Mouse (Mus musculus): Measurements from ENCODE around the gene Sox18.

Gene Sox18

DNA sequence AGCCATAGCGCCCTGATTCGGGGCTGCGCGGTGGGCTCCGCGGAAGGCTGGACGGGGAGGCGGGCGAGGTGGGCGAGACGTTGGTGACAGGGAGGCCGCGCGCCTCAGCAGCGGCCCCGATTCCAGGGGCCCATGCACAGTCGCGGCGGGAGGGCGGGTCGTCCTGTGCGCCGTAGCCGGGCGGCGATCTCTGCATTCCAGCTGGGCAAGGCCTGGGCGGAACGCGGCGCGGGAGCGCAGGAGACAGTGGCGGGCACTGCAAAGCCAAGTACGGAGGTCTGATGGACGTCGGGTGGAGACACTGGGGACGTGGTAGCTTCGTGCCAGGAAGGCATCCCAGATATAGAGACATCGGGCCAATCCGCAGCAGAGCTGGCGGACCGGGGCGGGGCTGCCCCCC lies at the start of gene Sox18:
TSS of gene Sox18 (minus strand) at position 315 of the 400 bp plus-strand sequence.
- DNase-seq (ENCODE audit: low read depth, low spot score), result no peak

DNA sequence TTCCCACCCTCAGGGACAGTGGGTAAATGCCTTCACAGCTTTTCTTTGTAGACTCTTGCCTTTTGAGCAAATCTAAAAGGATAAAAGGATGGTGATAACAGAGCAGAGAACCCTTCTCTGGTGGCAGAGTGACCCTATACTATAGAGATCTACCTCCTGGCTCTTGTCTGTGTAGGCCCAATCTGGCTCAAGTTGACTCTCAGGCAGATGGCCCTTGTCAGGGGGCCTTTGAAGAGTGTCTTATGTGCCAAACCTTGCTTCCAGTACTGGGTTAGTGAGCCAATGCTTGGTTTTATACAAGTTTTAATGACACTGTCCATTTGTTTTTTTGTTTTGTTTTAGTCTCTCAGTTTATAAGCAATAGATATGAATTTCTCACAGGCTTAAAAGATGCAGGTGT lies 49.8 kb upstream of the Sox18 start:
- DNase-seq (ENCODE audit: low read depth, low spot score), result no peak

GRCm38 (mm10) chr2:181720061-181720460 lies 48.6 kb upstream of the Sox18 start:
- DNase-seq (ENCODE audit: low read depth, low spot score), result no peak

DNA sequence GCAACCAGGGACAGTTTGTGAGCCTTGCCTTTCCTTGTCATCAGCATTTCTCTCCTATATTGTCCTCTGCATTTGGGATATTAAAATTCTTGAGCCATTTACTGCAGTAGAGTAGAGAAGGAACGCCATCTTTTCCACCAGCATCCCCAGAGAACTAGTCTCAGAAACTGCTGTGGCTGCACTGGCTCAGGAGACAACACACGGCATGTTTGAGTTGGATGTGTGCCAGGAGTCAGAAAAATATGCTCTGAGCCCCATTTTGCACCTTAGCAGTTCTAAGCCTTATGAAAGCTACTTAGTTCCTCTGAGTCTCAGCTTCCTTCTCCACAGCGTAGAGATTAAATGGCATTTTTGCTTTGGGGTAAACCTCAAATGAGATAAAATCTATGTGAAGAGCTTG lies 45.6 kb upstream of the Sox18 start:
- DNase-seq (ENCODE audit: low read depth, low spot score), result no peak

GRCm38 (mm10) chr2:181715382-181715781 lies 43.9 kb upstream of the Sox18 start:
- DNase-seq (ENCODE audit: low read depth, low spot score), result no peak

DNA sequence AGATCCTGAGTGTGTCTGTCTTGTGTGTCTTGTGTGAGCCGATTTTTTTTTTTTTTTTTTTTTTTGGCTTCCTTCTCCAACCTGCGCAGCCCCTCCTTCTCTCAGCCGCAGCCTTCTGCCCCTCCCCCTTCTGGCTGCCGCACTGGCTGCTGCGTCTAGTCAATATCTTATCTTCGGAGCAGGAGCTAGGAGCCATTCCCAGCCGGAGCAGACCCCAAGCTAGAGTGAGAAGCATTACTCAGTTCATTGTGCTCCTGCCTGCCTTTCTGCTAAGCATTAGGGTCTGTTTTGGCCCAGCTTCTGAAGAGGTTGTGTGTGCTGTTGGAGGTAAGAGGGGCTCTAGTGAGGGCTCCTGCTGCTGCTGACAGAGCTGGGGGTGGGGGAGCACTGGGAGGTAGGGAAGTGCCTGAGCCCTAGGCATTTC lies 43.5 kb upstream of the Sox18 start, which contains the start of gene Oprl1:
TSS of gene Oprl1 (plus strand) at position 114 of the 424 bp plus-strand sequence.
- DNase-seq (ENCODE audit: low read depth, low spot score), result peak; percentile 26

DNA sequence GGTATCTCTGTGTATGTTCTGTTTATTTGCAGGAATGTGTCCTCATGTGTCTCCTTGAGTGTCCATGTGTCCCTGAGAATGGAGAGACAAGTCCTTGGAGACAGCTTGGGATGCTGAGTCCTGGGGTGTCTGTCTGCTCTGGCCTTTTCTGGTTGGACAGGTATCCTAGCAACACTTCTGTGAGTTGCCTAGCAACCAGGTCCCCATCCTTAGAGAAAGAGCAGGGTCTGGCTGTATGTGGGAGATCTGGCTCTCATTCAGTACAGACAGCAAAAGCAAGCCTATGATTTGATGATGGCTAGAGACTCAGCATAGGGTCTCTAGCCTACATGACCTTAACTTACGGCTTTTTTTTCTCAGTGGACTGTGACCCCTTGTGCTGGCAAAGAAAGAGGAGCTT lies 42.3 kb upstream of the Sox18 start:
- peak; percentile 15 for DNase-seq (ENCODE audit: low read depth, low spot score)

DNA sequence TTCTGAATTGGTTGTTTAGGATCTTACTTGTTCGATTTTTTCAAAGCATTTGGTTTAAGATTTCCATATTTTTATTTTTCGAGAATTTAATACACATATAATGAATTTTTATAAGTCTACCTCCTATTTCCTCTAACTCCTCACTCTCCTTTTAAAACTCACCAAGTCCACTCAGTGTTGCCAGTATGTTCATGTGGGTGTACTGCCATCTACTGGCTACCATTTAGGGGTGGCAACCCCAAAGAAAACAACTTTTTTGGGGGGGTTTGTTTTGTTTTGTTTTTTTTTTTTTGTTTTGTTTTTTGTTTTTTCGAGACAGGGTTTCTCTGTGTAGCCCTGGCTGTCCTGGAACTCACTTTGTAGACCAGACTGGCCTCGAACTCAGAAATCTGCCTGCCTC lies 35.2 kb upstream of the Sox18 start:
- no peak for DNase-seq (ENCODE audit: low read depth, low spot score)

DNA sequence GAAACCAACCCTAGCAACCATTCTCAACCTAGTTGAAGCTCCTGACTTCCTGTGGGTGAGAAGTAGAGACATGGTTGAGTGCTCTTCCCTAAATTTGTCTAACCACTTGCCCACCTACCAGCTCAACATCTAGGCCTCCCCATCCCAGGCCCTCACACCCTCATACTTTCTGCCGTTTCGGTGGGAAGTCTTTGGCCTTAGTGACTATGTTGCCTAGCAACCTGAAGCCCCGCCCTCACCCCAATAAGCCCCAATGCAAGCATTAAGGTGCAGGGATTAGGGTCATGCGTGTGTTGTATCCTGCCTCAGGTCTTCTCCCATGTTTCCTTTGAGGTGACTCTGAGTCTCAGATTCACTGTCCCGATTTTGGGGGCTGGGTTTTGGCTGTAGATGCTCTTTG lies 26.8 kb upstream of the Sox18 start, which contains the start of gene Lkaaear1:
TSS of gene Lkaaear1 (minus strand) at position 202 of the 400 bp plus-strand sequence.
- DNase-seq (ENCODE audit: low read depth, low spot score), result no peak

GRCm38 (mm10) chr2:181696801-181697420 lies 25.5 kb upstream of the Sox18 start:
- DNase-seq (ENCODE audit: low read depth, low spot score), result no peak

- no peak for DNase-seq (ENCODE audit: low read depth, low spot score)
Measured at GRCm38 (mm10) chr2:181695776-181696175, 24.3 kb upstream of the Sox18 start.

DNA sequence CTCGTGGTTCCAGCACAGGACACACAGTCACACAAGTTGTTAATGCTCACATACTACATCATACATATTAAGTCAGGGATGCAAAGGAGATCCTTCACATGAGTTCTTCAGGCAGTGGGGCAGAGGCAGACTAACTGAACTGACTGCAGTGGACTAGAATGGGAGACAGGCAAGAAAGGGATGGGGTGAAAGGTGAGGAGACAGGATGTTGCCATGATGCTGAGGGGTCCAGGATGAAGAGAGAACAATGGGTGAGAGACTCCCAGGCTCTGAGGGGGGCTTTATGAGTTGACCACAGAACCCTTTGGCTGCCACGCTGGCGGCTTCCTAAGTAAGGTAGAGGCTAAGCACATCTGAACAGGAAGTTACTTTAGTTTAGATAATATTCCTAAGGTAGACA lies 23.1 kb upstream of the Sox18 start:
- DNase-seq (ENCODE audit: low read depth, low spot score), result no peak

DNA sequence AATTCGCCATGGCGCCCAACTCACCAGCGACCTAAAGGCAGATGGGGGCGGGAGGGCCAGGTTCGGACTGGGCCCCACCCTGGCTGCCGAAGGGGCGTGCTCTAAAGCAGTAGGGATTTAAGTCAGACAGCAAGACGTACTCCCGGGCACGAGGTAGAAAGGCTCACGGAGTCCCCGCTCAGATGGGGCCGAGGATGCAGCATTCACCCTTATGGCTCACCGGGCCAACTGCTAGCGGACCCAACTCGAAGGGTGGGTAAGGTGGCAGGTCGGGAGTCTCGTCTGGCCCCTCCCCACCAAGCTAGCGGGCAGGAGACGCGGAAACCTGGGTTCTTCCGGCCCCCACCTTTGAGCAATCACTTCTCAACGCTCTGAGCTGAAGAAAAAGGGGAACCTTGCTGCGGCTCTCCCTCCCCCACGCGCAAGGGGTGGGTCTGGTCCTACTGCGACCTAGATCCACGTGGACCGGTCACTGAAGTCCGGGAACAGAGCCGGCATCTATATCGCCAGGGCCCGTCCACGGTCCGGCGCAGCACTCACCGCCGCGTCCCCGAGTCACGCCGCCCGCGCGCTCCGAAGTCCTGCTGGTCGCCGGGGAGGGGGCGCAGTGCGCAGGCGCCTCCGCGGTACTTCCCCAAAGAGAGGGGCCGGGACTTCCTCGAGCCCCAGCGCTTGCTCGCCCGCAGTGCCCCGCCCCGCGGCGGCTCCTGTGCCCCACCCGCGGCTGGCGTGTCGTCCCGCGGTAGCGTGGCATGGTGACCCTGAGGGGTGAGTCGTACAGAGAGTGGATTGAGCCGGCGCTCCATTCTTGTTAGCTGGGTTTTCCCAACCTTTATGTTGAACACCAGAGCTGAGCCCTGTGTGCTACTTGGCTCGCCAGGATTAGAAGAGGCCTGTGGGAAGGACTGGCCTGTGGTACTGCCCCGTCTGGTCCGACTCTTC lies 22.2 kb upstream of the Sox18 start, which contains the start of gene Rgs19:
TSS of gene Rgs19 (minus strand) at position 639 of the 942 bp plus-strand sequence.
- DNase-seq (ENCODE audit: low read depth, low spot score), result peak; percentile 80

DNA sequence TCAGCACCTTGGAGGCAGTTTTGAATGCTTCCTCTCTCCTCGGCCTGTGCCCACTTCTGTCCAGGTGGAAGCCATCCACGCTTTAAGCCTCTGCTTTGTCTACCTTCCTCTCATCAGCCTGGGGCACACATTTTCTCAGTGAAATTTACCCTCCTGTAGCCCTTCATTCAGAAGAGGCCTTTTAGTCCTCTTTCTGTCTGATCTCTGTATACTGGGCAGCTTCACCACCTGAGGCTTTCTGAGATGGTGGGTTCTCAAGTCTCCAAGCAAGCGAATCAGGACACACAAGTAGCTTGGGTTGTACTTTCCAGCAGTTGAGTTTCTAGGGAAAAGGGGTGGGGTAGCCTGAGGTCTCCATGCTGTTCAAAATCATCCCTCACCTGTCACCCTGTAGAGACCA lies 20.9 kb upstream of the Sox18 start:
- no peak for DNase-seq (ENCODE audit: low read depth, low spot score)

GRCm38 (mm10) chr2:181691571-181691970 lies 20.1 kb upstream of the Sox18 start:
- DNase-seq (ENCODE audit: low read depth, low spot score), result no peak

GRCm38 (mm10) chr2:181691083-181691482 lies 19.6 kb upstream of the Sox18 start:
- no peak for DNase-seq (ENCODE audit: low read depth, low spot score)

GRCm38 (mm10) chr2:181689466-181690160 lies 18.2 kb upstream of the Sox18 start:
- DNase-seq (ENCODE audit: low read depth, low spot score), result no peak

DNA sequence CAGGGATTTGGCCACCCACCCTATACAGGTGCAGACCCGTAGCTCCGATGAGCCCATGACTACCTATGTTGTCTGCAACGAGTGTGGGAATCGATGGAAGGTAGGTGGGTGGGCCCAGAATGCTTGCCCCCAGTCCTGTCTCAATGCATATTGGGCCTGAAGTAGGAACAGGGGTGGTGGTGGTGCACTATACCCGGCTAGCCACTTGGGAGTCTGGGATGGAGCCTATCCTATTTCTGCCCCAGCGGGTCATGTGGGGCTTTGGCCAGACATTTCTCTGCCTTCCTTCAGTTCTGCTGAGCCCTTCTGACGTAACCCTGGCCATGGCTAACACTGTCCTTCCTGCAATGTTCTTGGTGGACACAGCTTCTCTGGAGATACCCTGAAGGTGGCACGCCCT lies 16.1 kb upstream of the Sox18 start:
- DNase-seq (ENCODE audit: low read depth, low spot score), result no peak

DNA sequence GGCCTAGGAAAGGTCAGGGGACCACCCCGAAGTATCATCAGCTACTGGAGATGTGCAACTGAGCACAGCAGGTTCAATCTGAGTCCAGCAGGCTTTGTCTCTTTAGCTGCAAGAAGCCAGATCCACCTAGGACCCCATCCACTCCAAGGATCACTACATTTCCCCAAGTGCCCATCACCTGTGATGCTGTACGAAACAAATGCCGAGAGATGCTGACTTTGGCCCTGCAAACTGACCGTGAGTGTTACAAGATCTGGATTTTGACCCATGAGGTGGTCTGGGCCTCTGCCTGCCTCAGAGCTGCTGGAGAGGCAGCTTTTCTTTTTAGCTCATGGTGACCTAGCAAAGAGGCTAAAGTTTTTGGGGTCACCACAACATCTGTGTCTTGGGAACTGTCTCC lies 14.2 kb upstream of the Sox18 start:
- no peak for DNase-seq (ENCODE audit: low read depth, low spot score)

- DNase-seq (ENCODE audit: low read depth, low spot score), result no peak
Measured at GRCm38 (mm10) chr2:181684713-181685112, 13.3 kb upstream of the Sox18 start.

DNA sequence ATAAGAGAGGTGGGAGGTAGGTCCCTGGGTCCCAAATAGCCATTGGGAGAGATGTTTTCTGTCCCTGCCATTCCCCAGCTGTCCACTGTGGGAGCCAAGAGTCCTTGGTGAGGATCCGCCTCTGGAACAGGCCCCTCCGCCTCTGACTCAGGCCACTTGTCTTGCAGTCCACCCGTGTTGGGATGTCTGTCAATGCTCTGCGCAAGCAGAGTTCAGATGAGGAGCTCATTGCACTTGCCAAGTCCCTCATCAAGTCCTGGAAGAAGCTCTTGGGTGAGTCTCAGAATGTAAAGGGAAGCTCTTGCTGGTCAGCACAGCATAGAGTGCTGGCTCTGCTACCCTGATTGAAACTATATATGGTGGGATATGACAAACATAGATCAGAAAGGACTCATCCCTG lies 11.9 kb upstream of the Sox18 start:
- no peak for DNase-seq (ENCODE audit: low read depth, low spot score)

DNA sequence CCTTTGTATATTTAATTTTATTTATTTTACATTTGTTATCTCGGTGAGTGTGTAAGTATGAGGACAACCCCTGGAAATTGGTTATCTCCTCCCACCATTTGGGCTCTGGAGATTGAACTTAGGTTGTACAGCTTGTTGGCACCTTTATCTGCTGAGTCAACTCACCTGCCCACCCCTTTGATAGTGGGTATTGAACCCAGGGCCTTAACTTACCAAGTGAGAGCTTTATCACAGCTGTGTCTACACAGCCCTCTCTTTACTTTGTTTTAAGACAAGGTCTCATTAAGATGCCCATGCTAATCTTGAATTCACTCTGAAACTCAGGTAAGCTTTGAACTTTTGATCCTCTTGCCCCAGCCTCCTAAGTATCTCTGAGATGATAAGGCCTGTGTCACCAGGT lies 10.5 kb upstream of the Sox18 start:
- DNase-seq (ENCODE audit: low read depth, low spot score), result no peak
